8 mouse cellular contexts compared by ENCODE assay signal in the genomic region with DNA sequence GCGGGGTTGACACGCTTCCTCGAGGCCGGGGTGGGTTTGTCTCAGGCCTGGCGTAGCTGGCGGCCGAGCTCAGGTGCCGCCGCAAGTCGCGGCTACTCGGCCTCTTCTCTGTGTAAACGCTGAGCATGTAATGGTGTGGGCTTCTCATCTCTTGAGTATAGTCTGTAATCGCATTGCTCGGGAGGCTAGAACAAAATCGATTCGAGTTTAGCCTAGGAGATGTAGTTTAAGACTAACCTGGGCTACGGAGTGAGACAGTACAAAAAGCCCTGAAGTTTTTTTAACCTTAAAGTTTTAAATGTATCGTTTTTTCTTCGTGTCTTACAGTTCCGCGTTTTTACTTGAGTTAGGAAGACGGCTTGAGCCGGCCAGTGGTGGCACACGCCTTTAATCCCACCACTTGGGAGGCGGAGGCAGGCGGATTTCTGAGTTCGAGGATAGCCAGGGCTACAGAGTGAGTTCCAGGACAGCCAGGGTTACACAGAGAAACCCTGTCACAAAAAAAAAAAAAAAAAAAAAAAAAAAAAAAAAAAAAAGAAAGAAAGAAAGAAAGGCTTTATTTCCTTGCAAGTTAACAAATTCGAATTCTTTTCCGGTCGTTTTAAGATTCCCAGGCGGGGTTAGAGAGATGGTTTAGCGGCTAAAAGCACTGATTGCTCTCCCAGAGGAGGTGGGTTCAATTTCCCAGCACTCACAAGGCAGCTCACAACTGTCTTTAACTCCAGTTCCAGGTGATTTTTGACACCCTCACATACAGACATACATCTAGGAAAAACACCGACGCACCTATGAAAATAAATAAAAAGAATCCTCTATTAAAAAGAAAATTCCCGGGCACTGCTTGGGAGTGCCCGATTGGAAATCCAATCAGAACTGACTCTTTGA. TPM values are rescaled to one million over a fixed set of nuclear protein-coding genes. Genes with fewer than 3 reads are reported as not detected.
DNase-seq lines count a peak whose midpoint lies in the region; ATAC-seq and TF ChIP-seq lines count a peak whose summit lies in the region.

No protein-coding gene starts in this region.

- ATAC-seq in heart, embryonic 15.5 days (replicated peaks; ENCODE audit: insufficient number of reproducible peaks, insufficient read depth, low FRiP score, low read depth) = peak; percentile 33
- ATAC-seq in liver, embryonic 15.5 days (ENCODE audit: insufficient read depth) = peak; percentile 54

- 4% methylated on average over 37 of the region's 37 CpGs for WGBS in lung, adult 2 months
- 8% methylated on average over 37 of the region's 37 CpGs for WGBS in bone marrow, adult 2 months
- 9% methylated on average over 37 of the region's 37 CpGs for WGBS in heart, embryonic 15.5 days
- WGBS in liver, embryonic 15.5 days (ENCODE audit: insufficient replicate concordance) = 7% methylated on average over 37 of the region's 37 CpGs

- no peaks in the 10 kb centered on the region for H3K27me3 ChIP-seq in heart, embryonic 15.5 days
- H3K27me3 ChIP-seq in liver, embryonic 15.5 days = no peaks in the 10 kb centered on the region

- H3K36me3 ChIP-seq in heart, embryonic 15.5 days = peaks cover 11% of the 10 kb centered on the region; the same call in 1 of the 2 replicates
- H3K36me3 ChIP-seq in liver, embryonic 15.5 days (replicated peaks) = peaks cover 48% of the 10 kb centered on the region

- H3K4me2 ChIP-seq in heart, embryonic 15.5 days = peak overlapping the region; percentile 73
- peak overlapping the region; percentile 68 for H3K4me2 ChIP-seq in liver, embryonic 15.5 days

- DNase-seq in lung, adult 2 months = no peak
- DNase-seq in lung, postnatal 14 days = no peak
- no peak for DNase-seq in adrenal gland, adult (ENCODE audit: inconsistent age in 2 of 2, low spot score in 1 of 2)
- no peak for DNase-seq in cerebellum, adult 18-20 months
- DNase-seq in cerebellum, postnatal 4 days (ENCODE audit: low spot score in 2 of 2) = no peak

- peaks cover 2% of the 10 kb centered on the region for H3K4me1 ChIP-seq in lung, adult 2 months (ENCODE audit: control insufficient read depth, insufficient read depth, low read length)
- H3K4me1 ChIP-seq in bone marrow, adult 2 months (ENCODE audit: control insufficient read depth, insufficient read depth, low read length) = no peaks in the 10 kb centered on the region; the same call in 1 of the 2 replicates
- H3K4me1 ChIP-seq in heart, embryonic 15.5 days (replicated peaks) = peaks cover 25% of the 10 kb centered on the region
- H3K4me1 ChIP-seq in liver, embryonic 15.5 days (replicated peaks) = peaks cover 61% of the 10 kb centered on the region

- TF ChIP-seq CTCF in lung, adult 2 months (IDR thresholded peaks at IDR 0.05; ENCODE audit: insufficient read depth, low read length) = no peak
- TF ChIP-seq CTCF in bone marrow, adult 2 months (IDR thresholded peaks at IDR 0.05; ENCODE audit: control insufficient read depth, insufficient read depth, low read length) = no peak

- H3K9ac ChIP-seq in heart, embryonic 15.5 days = peak overlapping the region; percentile 75
- H3K9ac ChIP-seq in liver, embryonic 15.5 days = peak overlapping the region; percentile 97

- no peaks in the 10 kb centered on the region for H3K9me3 ChIP-seq in heart, embryonic 15.5 days (replicated peaks)
- no peaks in the 10 kb centered on the region for H3K9me3 ChIP-seq in liver, embryonic 15.5 days (replicated peaks)

- peak overlapping the region; percentile 80 for H3K27ac ChIP-seq in bone marrow, adult 2 months (ENCODE audit: control insufficient read depth, insufficient read depth, low read depth, low read length, poor library complexity)
- peak overlapping the region; percentile 77 for H3K27ac ChIP-seq in heart, embryonic 15.5 days
- H3K27ac ChIP-seq in liver, embryonic 15.5 days (replicated peaks) = peak overlapping the region; percentile 95

- no peak for TF ChIP-seq POLR2A in lung, adult 2 months (IDR thresholded peaks at IDR 0.05; ENCODE audit: borderline replicate concordance, extremely low read depth, low read depth, low read length)
- no peak for TF ChIP-seq POLR2A in bone marrow, adult 2 months (IDR thresholded peaks at IDR 0.05; ENCODE audit: borderline replicate concordance, control insufficient read depth, low read depth, low read length)

- peak overlapping the region; percentile 92 for H3K4me3 ChIP-seq in lung, adult 2 months (replicated peaks; ENCODE audit: extremely low read depth, low read depth, low read length)
- peak overlapping the region; percentile 89 for H3K4me3 ChIP-seq in bone marrow, adult 2 months (replicated peaks; ENCODE audit: control insufficient read depth, low read depth, low read length)
- peak overlapping the region; percentile 90 for H3K4me3 ChIP-seq in heart, embryonic 15.5 days
- H3K4me3 ChIP-seq in liver, embryonic 15.5 days (replicated peaks) = peak overlapping the region; percentile 83

RNA-seq across cellular contexts. Expression of a gene that starts 0.8 kb away (rescaled TPM):
- 2.0 and 5.2 TPM in 2 replicates for polyA plus RNA-seq in lung, adult 2 months (2012; rRNA removed)
- 165 and 172 TPM in 2 replicates for polyA plus RNA-seq in bone marrow, adult 2 months (2011; ENCODE audit: insufficient read depth, insufficient read length, low replicate concordance, missing spikeins)
- polyA plus RNA-seq in heart, embryonic 15.5 days (2015; fragmentation: Nextera tagmentation; extraction: Ambion mirVana) = 125 and 145 TPM in 2 replicates
- polyA plus RNA-seq in liver, embryonic 15.5 days (2015; fragmentation: Nextera tagmentation; extraction: Ambion mirVana) = 126 and 128 TPM in 2 replicates

RNA-seq across cellular contexts. Expression of a gene that starts 25.6 kb away (rescaled TPM):
- polyA plus RNA-seq in lung, adult 2 months (2012; rRNA removed) = 11.9 and 14.4 TPM in 2 replicates
- 11.0 and 24.0 TPM in 2 replicates for polyA plus RNA-seq in bone marrow, adult 2 months (2011; ENCODE audit: insufficient read depth, insufficient read length, low replicate concordance, missing spikeins)
- polyA plus RNA-seq in heart, embryonic 15.5 days (2015; fragmentation: Nextera tagmentation; extraction: Ambion mirVana) = 8.1 and 12.1 TPM in 2 replicates
- 4.4 and 5.6 TPM in 2 replicates for polyA plus RNA-seq in liver, embryonic 15.5 days (2015; fragmentation: Nextera tagmentation; extraction: Ambion mirVana)

RNA-seq across cellular contexts. Expression of a gene that starts 29.2 kb away (rescaled TPM):
- 10.8 and 12.2 TPM in 2 replicates for polyA plus RNA-seq in lung, adult 2 months (2012; rRNA removed)
- 7.6 and 11.3 TPM in 2 replicates for polyA plus RNA-seq in bone marrow, adult 2 months (2011; ENCODE audit: insufficient read depth, insufficient read length, low replicate concordance, missing spikeins)
- polyA plus RNA-seq in heart, embryonic 15.5 days (2015; fragmentation: Nextera tagmentation; extraction: Ambion mirVana) = 7.9 and 9.0 TPM in 2 replicates
- polyA plus RNA-seq in liver, embryonic 15.5 days (2015; fragmentation: Nextera tagmentation; extraction: Ambion mirVana) = 2.8 and 3.1 TPM in 2 replicates

RNA-seq across cellular contexts. Expression of a gene that starts 34.0 kb away (rescaled TPM):
- polyA plus RNA-seq in lung, adult 2 months (2012; rRNA removed) = 21.0 and 26.2 TPM in 2 replicates
- polyA plus RNA-seq in bone marrow, adult 2 months (2011; ENCODE audit: insufficient read depth, insufficient read length, low replicate concordance, missing spikeins) = 12.7 and 26.8 TPM in 2 replicates
- polyA plus RNA-seq in heart, embryonic 15.5 days (2015; fragmentation: Nextera tagmentation; extraction: Ambion mirVana) = 36.3 and 39.5 TPM in 2 replicates
- 25.4 and 28.3 TPM in 2 replicates for polyA plus RNA-seq in liver, embryonic 15.5 days (2015; fragmentation: Nextera tagmentation; extraction: Ambion mirVana)

RNA-seq across cellular contexts. Expression of a gene that starts 45.8 kb away (rescaled TPM):
- 102 and 105 TPM in 2 replicates for polyA plus RNA-seq in lung, adult 2 months (2012; rRNA removed)
- polyA plus RNA-seq in bone marrow, adult 2 months (2011; ENCODE audit: insufficient read depth, insufficient read length, low replicate concordance, missing spikeins) = 10.8 and 43.9 TPM in 2 replicates
- 16.6 and 21.5 TPM in 2 replicates for polyA plus RNA-seq in heart, embryonic 15.5 days (2015; fragmentation: Nextera tagmentation; extraction: Ambion mirVana)
- 8.9 and 9.4 TPM in 2 replicates for polyA plus RNA-seq in liver, embryonic 15.5 days (2015; fragmentation: Nextera tagmentation; extraction: Ambion mirVana)

Comparison
In these comparisons a context has a peak if more than half of its experiments do, and no peak if none do; other contexts are left out.
1. RNA of a gene that starts 0.8 kb away (polyA plus RNA-seq): 165 to 172 TPM in bone marrow, adult 2 months, 126 to 128 TPM in liver, embryonic 15.5 days and 125 to 145 TPM in heart, embryonic 15.5 days; 2.0 to 5.2 TPM in lung, adult 2 months; every median in the first group is over 10 times any median in the second.
2. Peak in every context shown above with its lines, with median percentiles within 50 percentile points of each other: H3K4me3 ChIP-seq and H3K27ac ChIP-seq.